Mouse (Mus musculus): ENCODE results near the gene Ano4. TPM values are rescaled to one million over a fixed set of nuclear protein-coding genes. Genes with fewer than 3 reads are reported as not detected.

The Ano4 gene
- polyA plus RNA-seq, 1 experiment from 2014 or later: 8.5 TPM

DNA sequence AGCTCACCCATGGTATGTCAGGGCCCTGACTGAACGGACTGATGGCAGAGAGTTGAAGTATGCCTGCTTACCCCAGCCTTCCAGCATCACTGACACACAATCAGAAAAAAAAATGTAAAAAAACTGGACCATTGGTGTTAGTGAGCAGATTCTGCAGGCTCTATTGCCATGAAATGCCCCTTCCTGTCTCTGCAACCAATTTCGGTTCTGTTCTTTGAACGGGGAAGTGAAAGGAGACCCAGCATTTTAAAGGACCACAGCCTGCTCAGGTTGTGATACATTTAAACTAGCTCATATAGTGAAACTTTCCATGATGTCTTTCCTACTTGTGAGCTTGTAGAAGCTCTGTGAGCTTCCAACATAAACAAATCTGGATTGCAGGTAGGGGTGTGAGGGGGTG, 77.2 kb downstream of the Ano4 start:
- no peak overlapping the region for H3K27ac ChIP-seq
- H3K4me3 ChIP-seq: no peak overlapping the region
- H3K36me3 ChIP-seq (replicated peaks): no peaks in the 10 kb centered on the region
- ATAC-seq (replicated peaks): no peak
- 89% methylated on average over 3 of the region's 3 CpGs for WGBS
- no peaks in the 10 kb centered on the region for H3K4me1 ChIP-seq
- no peak overlapping the region for H3K9ac ChIP-seq
- no peak overlapping the region for H3K4me2 ChIP-seq
- H3K9me3 ChIP-seq: no peaks in the 10 kb centered on the region
- H3K27me3 ChIP-seq (replicated peaks): no peaks in the 10 kb centered on the region

GRCm38 (mm10) chr10:89263396-89263795, 81.2 kb downstream of the Ano4 start:
- WGBS: 83% methylated on average over 4 of the region's 4 CpGs
- H3K4me2 ChIP-seq: no peak overlapping the region
- H3K9ac ChIP-seq: no peak overlapping the region
- no peak overlapping the region for H3K4me3 ChIP-seq
- H3K9me3 ChIP-seq: no peaks in the 10 kb centered on the region
- no peak overlapping the region for H3K27ac ChIP-seq
- ATAC-seq (replicated peaks): no peak
- no peaks in the 10 kb centered on the region for H3K27me3 ChIP-seq (replicated peaks)
- no peaks in the 10 kb centered on the region for H3K36me3 ChIP-seq (replicated peaks)
- peaks cover 2% of the 10 kb centered on the region; the same call in 1 of the 2 replicates for H3K4me1 ChIP-seq

GRCm38 (mm10) chr10:89257457-89258381, 86.8 kb downstream of the Ano4 start:
- Histone ChIP-seq H3K27me3 (replicated peaks) (no peaks in the 10 kb centered on the region), H3K4me3 (peak overlapping the region; percentile 56), H3K4me2 (peak overlapping the region; percentile 70), H3K36me3 (replicated peaks) (no peaks in the 10 kb centered on the region), H3K9me3 (no peaks in the 10 kb centered on the region), H3K9ac (peak overlapping the region; percentile 65), H3K27ac (peak overlapping the region; percentile 80), H3K4me1 (peaks cover 30% of the 10 kb centered on the region)
- WGBS: 3% methylated on average over 16 of the region's 16 CpGs
- ATAC-seq (replicated peaks): peak; percentile 83

DNA sequence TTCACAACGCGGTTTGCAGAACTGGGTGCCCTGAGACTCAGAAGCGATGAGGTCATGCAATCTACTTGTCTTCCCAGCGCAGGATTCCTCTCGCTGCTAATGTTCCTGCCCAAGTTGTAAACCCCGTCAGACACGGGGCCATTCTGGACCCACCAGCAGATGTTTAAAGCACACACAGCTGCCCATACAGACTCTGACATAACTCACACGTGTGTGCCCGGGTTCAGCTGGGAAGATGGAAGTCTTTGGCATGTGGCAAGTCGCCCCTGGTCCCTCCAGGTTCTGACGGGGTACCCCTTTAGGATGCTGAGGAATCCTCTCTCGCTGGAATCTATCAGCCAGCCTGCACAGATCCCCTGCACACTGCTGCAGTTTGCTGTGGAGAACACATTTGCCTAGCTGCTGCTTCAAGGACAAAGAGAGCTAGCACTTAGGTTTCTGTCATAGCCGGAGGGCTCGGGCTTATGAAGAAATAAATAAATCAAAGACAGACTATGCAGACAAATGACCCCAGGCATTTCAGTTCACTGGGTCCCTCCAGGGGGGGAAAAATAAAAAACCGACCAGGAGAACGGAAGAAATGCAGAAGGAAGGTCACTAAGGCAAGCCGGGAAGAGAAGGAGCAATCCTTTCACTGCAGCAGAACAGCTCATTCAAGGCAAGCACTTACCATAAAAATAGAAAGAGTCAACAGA, 87.7 kb downstream of the Ano4 start:
- H3K36me3 ChIP-seq (replicated peaks): no peaks in the 10 kb centered on the region
- peak overlapping the region; percentile 80 for H3K27ac ChIP-seq
- H3K4me1 ChIP-seq: peaks cover 30% of the 10 kb centered on the region
- peak overlapping the region; percentile 56 for H3K4me3 ChIP-seq
- peak overlapping the region; percentile 65 for H3K9ac ChIP-seq
- peak overlapping the region; percentile 70 for H3K4me2 ChIP-seq
- ATAC-seq (replicated peaks): peak; percentile 84
- no peaks in the 10 kb centered on the region for H3K9me3 ChIP-seq
- 2% methylated on average over 17 of the region's 17 CpGs for WGBS
- no peaks in the 10 kb centered on the region for H3K27me3 ChIP-seq (replicated peaks)

GRCm38 (mm10) chr10:89254765-89255164, 89.8 kb downstream of the Ano4 start:
- no peaks in the 10 kb centered on the region for H3K9me3 ChIP-seq
- H3K4me2 ChIP-seq: peak overlapping the region; percentile 39
- ATAC-seq (replicated peaks): peak; percentile 24; the same call in 1 of the 2 replicates
- H3K27me3 ChIP-seq (replicated peaks): no peaks in the 10 kb centered on the region
- H3K27ac ChIP-seq: 0 out of 2 replicates have a peak overlapping the region, but pooled peaks have one; percentile 17
- peak overlapping the region; percentile 8; the same call in 1 of the 2 replicates for H3K9ac ChIP-seq
- H3K36me3 ChIP-seq (replicated peaks): no peaks in the 10 kb centered on the region
- no peak overlapping the region for H3K4me3 ChIP-seq
- H3K4me1 ChIP-seq: peaks cover 30% of the 10 kb centered on the region
- 11% methylated on average over 5 of the region's 5 CpGs for WGBS

DNA sequence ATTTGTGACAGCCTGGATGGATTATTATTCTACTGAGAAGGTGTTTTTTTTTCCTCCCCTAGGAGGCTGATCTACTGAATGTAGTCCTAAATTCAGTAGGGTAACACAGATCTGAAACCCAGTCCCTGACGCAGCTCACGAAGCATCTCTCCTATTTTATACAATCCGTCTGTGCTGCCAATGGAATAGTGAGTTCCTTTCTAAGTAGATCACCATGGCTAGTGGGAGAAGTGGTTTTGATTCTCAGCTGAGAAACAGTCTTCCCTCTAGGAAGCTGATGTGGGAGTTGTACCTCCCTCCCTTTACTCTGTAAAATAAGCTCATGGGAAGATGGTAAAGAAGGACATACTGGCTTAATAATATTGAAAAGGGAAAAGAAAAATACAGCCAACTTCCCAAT, 90.8 kb downstream of the Ano4 start:
- H3K9ac ChIP-seq: no peak overlapping the region
- ATAC-seq (replicated peaks): no peak
- H3K4me1 ChIP-seq: peaks cover 30% of the 10 kb centered on the region
- 84% methylated on average over 3 of the region's 3 CpGs for WGBS
- no peak overlapping the region for H3K27ac ChIP-seq
- no peaks in the 10 kb centered on the region for H3K36me3 ChIP-seq (replicated peaks)
- no peaks in the 10 kb centered on the region for H3K9me3 ChIP-seq
- H3K4me2 ChIP-seq: no peak overlapping the region
- no peak overlapping the region for H3K4me3 ChIP-seq
- H3K27me3 ChIP-seq (replicated peaks): no peaks in the 10 kb centered on the region

- no peak overlapping the region for H3K27ac ChIP-seq
- no peaks in the 10 kb centered on the region for H3K9me3 ChIP-seq
- whole genome bisulfite sequencing: 71% methylated on average over 5 of the region's 5 CpGs
- no peak for ATAC-seq (replicated peaks)
- no peak overlapping the region for H3K4me3 ChIP-seq
- H3K9ac ChIP-seq: no peak overlapping the region
- H3K4me2 ChIP-seq: no peak overlapping the region
- no peaks in the 10 kb centered on the region for H3K36me3 ChIP-seq (replicated peaks)
- H3K4me1 ChIP-seq: peaks cover 21% of the 10 kb centered on the region
- no peaks in the 10 kb centered on the region for H3K27me3 ChIP-seq (replicated peaks)
Measured at GRCm38 (mm10) chr10:89252636-89253035, 91.9 kb downstream of the Ano4 start.

GRCm38 (mm10) chr10:89243808-89244207, 100.8 kb downstream of the Ano4 start:
- H3K27ac ChIP-seq: no peak overlapping the region
- 97% methylated on average over 1 of the region's 1 CpGs for WGBS
- H3K27me3 ChIP-seq (replicated peaks): no peaks in the 10 kb centered on the region
- H3K4me1 ChIP-seq: no peaks in the 10 kb centered on the region
- H3K4me2 ChIP-seq: no peak overlapping the region
- no peak overlapping the region for H3K9ac ChIP-seq
- no peaks in the 10 kb centered on the region for H3K36me3 ChIP-seq (replicated peaks)
- no peak overlapping the region for H3K4me3 ChIP-seq
- no peaks in the 10 kb centered on the region for H3K9me3 ChIP-seq
- no peak for ATAC-seq (replicated peaks)

GRCm38 (mm10) chr10:89224524-89224923, 120.0 kb downstream of the Ano4 start:
- Histone ChIP-seq H3K27ac (no peak overlapping the region), H3K4me3 (no peak overlapping the region), H3K9me3 (no peaks in the 10 kb centered on the region), H3K9ac (no peak overlapping the region), H3K4me2 (no peak overlapping the region), H3K4me1 (no peaks in the 10 kb centered on the region), H3K36me3 (replicated peaks) (no peaks in the 10 kb centered on the region), H3K27me3 (replicated peaks) (no peaks in the 10 kb centered on the region)
- WGBS: 40% methylated on average over 7 of the region's 7 CpGs
- no peak for ATAC-seq (replicated peaks)

DNA sequence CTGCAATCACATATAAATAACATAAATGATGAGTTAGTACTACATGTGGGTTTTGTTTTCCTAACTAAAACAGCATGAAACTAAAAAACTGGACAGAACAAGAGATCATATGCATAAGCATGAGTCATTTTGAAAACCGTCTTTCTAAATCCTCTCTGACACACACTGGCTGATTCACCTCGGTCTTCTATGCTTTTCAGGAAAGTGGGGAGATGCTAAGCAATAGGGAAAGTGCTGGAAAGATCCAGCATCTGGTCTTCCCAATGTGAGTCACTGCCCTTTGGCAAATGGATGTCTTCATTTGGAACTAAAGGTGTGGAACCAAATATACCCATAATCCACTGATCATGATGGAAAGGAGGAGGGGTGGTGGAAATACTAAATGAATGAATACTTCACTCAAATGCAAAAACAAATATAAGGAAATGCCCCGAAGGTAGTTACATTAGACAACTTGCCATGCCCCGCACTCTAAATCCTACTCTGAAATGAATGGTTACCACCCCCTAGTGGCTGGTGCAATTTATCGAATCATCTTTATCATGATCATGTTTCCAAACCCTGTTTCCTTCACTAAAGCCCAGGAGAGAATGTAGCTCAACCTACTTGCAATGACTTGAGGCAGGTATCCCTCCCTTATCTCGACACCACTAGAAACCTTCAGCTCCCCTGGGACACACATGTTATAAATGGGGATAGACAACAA, 122.1 kb downstream of the Ano4 start:
- no peak overlapping the region for H3K4me3 ChIP-seq
- WGBS: 79% methylated on average over 6 of the region's 6 CpGs

DNA sequence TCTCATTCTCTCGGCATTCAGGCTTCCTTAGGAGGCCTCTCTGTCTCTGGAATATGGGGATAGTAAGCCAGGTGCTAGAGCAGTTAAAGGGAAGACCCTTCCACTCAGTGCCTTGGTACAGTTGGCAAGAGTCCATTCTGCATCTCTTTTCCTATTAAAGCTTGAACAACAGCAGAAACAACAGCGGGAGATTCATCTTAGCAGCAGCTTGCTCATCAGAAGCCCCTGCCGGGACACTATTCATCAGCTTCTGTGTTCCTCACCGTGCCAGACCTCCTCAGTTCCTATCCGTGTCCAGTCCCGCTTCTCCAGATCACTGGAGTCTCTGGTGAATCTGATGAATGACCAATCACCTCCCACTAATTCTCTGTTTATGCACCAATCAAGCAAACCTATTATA, 128.5 kb downstream of the Ano4 start:
- no peak overlapping the region for H3K9ac ChIP-seq
- ATAC-seq (replicated peaks): no peak
- H3K36me3 ChIP-seq (replicated peaks): no peaks in the 10 kb centered on the region
- no peak overlapping the region for H3K27ac ChIP-seq
- H3K27me3 ChIP-seq (replicated peaks): no peaks in the 10 kb centered on the region
- H3K9me3 ChIP-seq: no peaks in the 10 kb centered on the region
- WGBS: 66% methylated on average over 6 of the region's 6 CpGs
- H3K4me1 ChIP-seq: no peaks in the 10 kb centered on the region
- H3K4me3 ChIP-seq: no peak overlapping the region
- H3K4me2 ChIP-seq: no peak overlapping the region

More for the DNA sequence above, 122.1 kb downstream of the Ano4 start:
- no peak overlapping the region for H3K4me2 ChIP-seq
- ATAC-seq (replicated peaks): no peak
- no peaks in the 10 kb centered on the region for H3K4me1 ChIP-seq
- H3K9ac ChIP-seq: no peak overlapping the region
- no peak overlapping the region for H3K27ac ChIP-seq
- H3K27me3 ChIP-seq (replicated peaks): no peaks in the 10 kb centered on the region
- H3K9me3 ChIP-seq: no peaks in the 10 kb centered on the region
- no peaks in the 10 kb centered on the region for H3K36me3 ChIP-seq (replicated peaks)

- Histone ChIP-seq H3K27me3 (replicated peaks) (no peaks in the 10 kb centered on the region), H3K4me1 (no peaks in the 10 kb centered on the region), H3K36me3 (replicated peaks) (no peaks in the 10 kb centered on the region), H3K9ac (no peak overlapping the region), H3K27ac (no peak overlapping the region), H3K9me3 (no peaks in the 10 kb centered on the region), H3K4me2 (no peak overlapping the region), H3K4me3 (no peak overlapping the region)
- WGBS: 51% methylated on average over 2 of the region's 2 CpGs
- ATAC-seq (replicated peaks): no peak
Measured at GRCm38 (mm10) chr10:89205858-89206257, 138.7 kb downstream of the Ano4 start.
